Mouse (Mus musculus): Measurements from ENCODE around the gene Osbp2.

GRCm38 (mm10) chr11:3879836-3880235 lies 16.1 kb upstream of the Osbp2 start:
- TF ChIP-seq GATA1 (IDR thresholded peaks at IDR 0.05; ENCODE audit: borderline replicate concordance, low read length) (no peak), FLI1 (IDR thresholded peaks at IDR 0.05; ENCODE audit: low read length) (no peak)
